ENCODE assay signal across 28 mouse cellular contexts in genomic region chr9:31162911-31163310, GRCm38 (mm10). TPM values are rescaled to one million over a fixed set of nuclear protein-coding genes. Genes with fewer than 3 reads are reported as not detected.
A peak's percentile ranks its signal among the peaks of the same experiment; 100 is the strongest.
DNase-seq lines count a peak whose midpoint lies in the region; ATAC-seq and TF ChIP-seq lines count a peak whose summit lies in the region.
"Had no signal": no experiment of that assay in that cellular context is flagged by ENCODE, and none has a peak within 500 bp of the region (broad histone marks: within the 10 kb centered on the region; RNA-seq: fewer than 3 reads in every experiment).

No protein-coding gene starts in this region.

- no peak for TF ChIP-seq EP300 in heart, adult 2 months (IDR thresholded peaks at IDR 0.05; ENCODE audit: insufficient read depth, low read depth, low read length)

- no peaks in the 10 kb centered on the region for H3K27me3 ChIP-seq in heart, adult 2 months (ENCODE audit: control insufficient read depth, insufficient read depth, low read length)
- H3K27me3 ChIP-seq in midbrain, embryonic 10.5 days (ENCODE audit: low read depth, poor library complexity, severe bottlenecking): no peaks in the 10 kb centered on the region
- H3K27me3 ChIP-seq: hindbrain, embryonic 15.5 days; limb, embryonic 13.5 days; lung, embryonic 15.5 days; neural tube, embryonic 15.5 days had no signal

- peaks cover 25% of the 10 kb centered on the region for H3K36me3 ChIP-seq in heart, adult 2 months (ENCODE audit: control insufficient read depth, insufficient read depth, low read length)
- peaks cover 97% of the 10 kb centered on the region for H3K36me3 ChIP-seq in midbrain, embryonic 10.5 days

- TF ChIP-seq CTCF in heart, adult 2 months (IDR thresholded peaks at IDR 0.05): no peak
- no peak for TF ChIP-seq CTCF in bone marrow, adult 2 months (IDR thresholded peaks at IDR 0.05; ENCODE audit: control insufficient read depth, insufficient read depth, low read length)

- intact Hi-C loops in heart, adult 2 months (cut with DNase I): loop anchor here (2.0 kb wide), 1 partner anchor 18 kb away; no protein-coding TSS in a partner anchor
- intact Hi-C loops in left cerebral cortex, postnatal 14 days (cut with DNase I): loop anchor here (5.0 kb wide), 1 partner anchor 119 kb away; the partner anchor contains the start of gene Prdm10

- 38% methylated on average over 1 of the region's 1 CpGs for WGBS in heart, adult 2 months
- 5% methylated on average over 1 of the region's 1 CpGs for WGBS in bone marrow, adult 2 months
- 75% methylated on average over 1 of the region's 1 CpGs for WGBS in midbrain, embryonic 10.5 days

- no peak for DNase-seq in heart, adult 2 months
- no peak for DNase-seq in heart, postnatal 4 days
- peak; percentile 72 for DNase-seq in 416B (ENCODE audit: low read depth)
- DNase-seq in urinary bladder, adult 2 months (ENCODE audit: low spot score): no peak
- DNase-seq in midbrain, embryonic 10.5 days (ENCODE audit: low spot score): no peak
- DNase-seq in left cerebral cortex, postnatal 14 days (ENCODE audit: low spot score in 2 of 2): no peak
- DNase-seq: adrenal gland, postnatal 10 days; cerebellum, adult 18-20 months; cerebellum, postnatal 10 days; forebrain, postnatal 0 days; gastrocnemius, postnatal 10 days; heart, postnatal 36 days; kidney, adult 18-20 months; midbrain, embryonic 14.5 days; retina, postnatal 1 day; right cerebral cortex, postnatal 14 days had no signal

- TF ChIP-seq POLR2A in heart, adult 2 months (IDR thresholded peaks at IDR 0.05; ENCODE audit: insufficient read depth, low read depth, low read length): no peak
- no peak for TF ChIP-seq POLR2A in bone marrow, adult 2 months (IDR thresholded peaks at IDR 0.05; ENCODE audit: borderline replicate concordance, control insufficient read depth, low read depth, low read length)

- H3K27ac ChIP-seq in heart, adult 2 months: peak overlapping the region; percentile 27
- H3K27ac ChIP-seq in bone marrow, adult 2 months (ENCODE audit: control insufficient read depth, insufficient read depth, low read depth, low read length, poor library complexity): 0 out of 2 replicates have a peak overlapping the region, but pooled peaks have one; percentile 31
- H3K27ac ChIP-seq in midbrain, embryonic 10.5 days (replicated peaks): no peak overlapping the region
- H3K27ac ChIP-seq: hindbrain, embryonic 15.5 days; kidney, postnatal 0 days; left cerebral cortex, adult 2 months; limb, embryonic 13.5 days; liver, embryonic 14.5 days; lung, embryonic 15.5 days; neural tube, embryonic 15.5 days had no signal

- H3K4me1 ChIP-seq in heart, adult 2 months (ENCODE audit: control insufficient read depth, insufficient read depth, low read length): peaks cover 5% of the 10 kb centered on the region
- H3K4me1 ChIP-seq in bone marrow, adult 2 months (ENCODE audit: control insufficient read depth, insufficient read depth, low read length): peaks cover 2% of the 10 kb centered on the region
- H3K4me1 ChIP-seq in midbrain, embryonic 10.5 days: no peaks in the 10 kb centered on the region
- H3K4me1 ChIP-seq: hindbrain, embryonic 15.5 days; limb, embryonic 13.5 days; lung, embryonic 15.5 days; neural tube, embryonic 15.5 days had no signal

- H3K4me3 ChIP-seq in heart, adult 2 months: no peak overlapping the region
- H3K4me3 ChIP-seq in bone marrow, adult 2 months (replicated peaks; ENCODE audit: control insufficient read depth, low read depth, low read length): no peak overlapping the region
- no peak overlapping the region for H3K4me3 ChIP-seq in midbrain, embryonic 10.5 days
- H3K4me3 ChIP-seq: erythroblast, embryonic 14.5 days; hindbrain, embryonic 15.5 days; left cerebral cortex, adult 2 months; limb, embryonic 13.5 days; lung, embryonic 15.5 days; neural tube, embryonic 15.5 days had no signal

- H3K79me2 ChIP-seq in heart, adult 2 months (replicated peaks; ENCODE audit: control insufficient read depth, insufficient read depth, low read length): no peaks in the 10 kb centered on the region

- ATAC-seq in hematopoietic stem cell, adult 5-6 weeks (replicated peaks in 1 of 2; ENCODE audit: insufficient read depth in 1 of 2, low FRiP score in 2 of 2, low TSS enrichment in 1 of 2, low read depth in 1 of 2, poor library complexity in 2 of 2, severe bottlenecking in 2 of 2): peak; percentile 54 to 73
- ATAC-seq: activated CD4-positive, CD25-positive, alpha-beta regulatory T cell, adult 4 months; forebrain, postnatal 0 days; inflammation-experienced regulatory T-cells, adult 6 months had no signal

- H3K9ac ChIP-seq in heart, adult 2 months (ENCODE audit: low read depth, low read length): no peak overlapping the region
- H3K9ac ChIP-seq: forebrain, postnatal 0 days; hindbrain, embryonic 15.5 days; limb, embryonic 13.5 days; liver, embryonic 14.5 days; lung, embryonic 15.5 days; neural tube, embryonic 15.5 days had no signal

- H3K9me3 ChIP-seq in midbrain, embryonic 10.5 days (replicated peaks): no peaks in the 10 kb centered on the region
- H3K9me3 ChIP-seq: hindbrain, embryonic 15.5 days; limb, embryonic 13.5 days; lung, embryonic 15.5 days; neural tube, embryonic 15.5 days had no signal

RNA-seq across cellular contexts. Expression of gene St14, which starts 31.3 kb away (rescaled TPM):
- total RNA-seq in heart, adult 2 months (2021): under 1 TPM; 0.25 to 0.55 TPM
- polyA plus RNA-seq in heart, adult 2 months (2012; rRNA removed): 0.18 and 1.2 TPM in 2 replicates
- under 1 TPM; 0.52 to 0.65 TPM for total RNA-seq in heart, postnatal 4 days (2021)
- polyA plus RNA-seq in bone marrow, adult 2 months (2011; ENCODE audit: insufficient read depth, insufficient read length, low replicate concordance, missing spikeins): 2.0 and 5.4 TPM in 2 replicates
- 11.3 and 16.6 TPM in 2 replicates for total RNA-seq in hematopoietic stem cell, adult 5-6 weeks (2017)
- 23.2 and 25.8 TPM in 2 replicates for polyA plus RNA-seq in urinary bladder, adult 2 months (2012; rRNA removed)
- polyA plus RNA-seq in midbrain, embryonic 10.5 days (2016; fragmentation: Nextera tagmentation; extraction: Ambion mirVana): 2.5 and 2.7 TPM in 2 replicates
- under 1 TPM; 0.19 to 0.68 TPM for total RNA-seq in left cerebral cortex, postnatal 14 days (2021)

RNA-seq across cellular contexts. Expression of gene Aplp2, which starts 48.7 kb away (rescaled TPM):
- total RNA-seq in heart, adult 2 months (2021): 100 to 1,000 TPM; 285 to 294 TPM
- polyA plus RNA-seq in heart, adult 2 months (2012; rRNA removed): 413 and 640 TPM in 2 replicates
- total RNA-seq in heart, postnatal 4 days (2021): 100 to 1,000 TPM; 311 to 312 TPM
- polyA plus RNA-seq in bone marrow, adult 2 months (2011; ENCODE audit: insufficient read depth, insufficient read length, low replicate concordance, missing spikeins): 80.6 and 102 TPM in 2 replicates
- total RNA-seq in hematopoietic stem cell, adult 5-6 weeks (2017): 81.2 and 168 TPM in 2 replicates
- 943 and 1,034 TPM in 2 replicates for polyA plus RNA-seq in urinary bladder, adult 2 months (2012; rRNA removed)
- polyA plus RNA-seq in midbrain, embryonic 10.5 days (2016; fragmentation: Nextera tagmentation; extraction: Ambion mirVana): 226 and 239 TPM in 2 replicates
- 100 to 1,000 TPM; 496 to 530 TPM for total RNA-seq in left cerebral cortex, postnatal 14 days (2021)
